Mouse (Mus musculus): ENCODE data around the gene Zcchc18. TPM values are rescaled to one million over a fixed set of nuclear protein-coding genes. Genes with fewer than 3 reads are reported as not detected.
"Not testable (repeated sequence)": the region's sequence is repeated elsewhere in the genome, so short reads cannot be mapped to it uniquely, and the experiment has no call there.

The Zcchc18 gene
- 15.8 and 32.4 TPM in 2 replicates for polyA plus RNA-seq (2016; fragmentation: Nextera tagmentation; extraction: Ambion mirVana)

DNA sequence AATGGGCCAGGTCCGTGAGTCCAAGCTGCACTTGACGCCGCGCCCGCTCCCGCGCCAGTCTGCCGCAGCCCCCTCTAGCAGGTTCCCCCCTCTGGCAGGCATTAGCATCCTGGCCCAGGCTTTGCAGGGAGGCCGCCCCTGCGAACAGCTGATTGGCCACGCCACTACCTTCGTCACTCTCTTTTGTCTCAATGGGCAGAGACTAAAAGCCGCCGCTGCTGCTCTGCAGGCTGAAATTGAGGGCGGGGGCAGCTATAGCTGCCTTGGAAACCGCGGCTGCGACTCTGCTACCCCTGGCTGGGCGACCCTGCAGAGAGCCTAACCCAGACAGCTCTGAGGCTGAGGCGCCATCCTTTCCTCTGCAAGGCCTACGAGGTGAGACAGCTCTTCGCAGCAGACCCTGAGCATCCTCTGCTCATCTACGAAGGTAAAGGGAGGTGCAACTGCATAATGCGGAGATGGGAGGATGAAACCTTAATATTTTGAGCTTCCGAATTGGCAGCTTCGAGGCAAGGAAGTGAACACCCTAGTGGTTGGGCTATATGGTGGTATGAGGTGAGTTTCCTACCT, at the start of gene Zcchc18:
Zcchc18 (plus strand) TSS at position 178 of the 570 bp plus-strand sequence.
- no peaks in the 10 kb centered on the region for H3K9me3 ChIP-seq (replicated peaks)
- H3K4me1 ChIP-seq: no peaks in the 10 kb centered on the region
- peak within 1 kb of the TSS; percentile 52 for H3K4me3 ChIP-seq
- peaks cover 71% of the 10 kb centered on the region for H3K27me3 ChIP-seq (ENCODE audit: low read depth, poor library complexity, severe bottlenecking)
- H3K27ac ChIP-seq: peak within 1 kb of the TSS; percentile 73
- H3K36me3 ChIP-seq: no peaks in the 10 kb centered on the region
- 11% methylated on average over 26 of the region's 26 CpGs for WGBS
- DNase-seq (ENCODE audit: low spot score): peak; percentile 80

DNA sequence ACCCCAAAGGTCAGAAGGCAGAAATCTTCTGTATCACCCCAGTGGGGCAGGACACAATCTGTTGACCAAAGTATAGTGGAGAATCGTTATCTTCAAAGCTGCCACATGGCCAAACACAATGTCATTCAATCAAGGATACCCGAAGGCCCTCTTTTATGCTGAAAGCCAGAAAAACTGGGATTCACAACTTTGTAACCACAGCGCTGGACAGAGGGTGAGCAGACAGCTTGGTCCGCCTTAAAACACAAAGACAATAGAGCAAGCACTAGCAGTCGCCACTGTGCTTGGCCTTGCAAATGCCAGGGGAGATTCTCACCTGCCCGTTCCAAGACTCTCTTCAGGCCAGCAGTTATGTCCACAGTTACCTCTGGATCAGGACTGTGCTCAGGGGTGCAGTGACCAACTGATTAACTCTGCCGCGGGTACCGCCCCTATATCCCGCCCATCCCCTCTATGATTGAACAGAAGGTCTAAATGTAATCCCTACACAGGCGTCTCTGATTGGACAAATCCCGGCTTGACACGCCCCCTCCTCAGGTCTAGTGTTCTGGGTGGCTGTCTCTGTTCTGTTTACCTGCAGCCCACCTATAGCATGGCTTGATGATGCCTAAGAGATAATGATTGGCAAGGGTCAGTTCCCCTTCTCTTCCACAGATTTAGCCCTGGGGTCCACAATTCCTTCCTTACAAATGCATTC, 35.2 kb upstream of the Zcchc18 start:
- H3K9me3 ChIP-seq (replicated peaks); H3K36me3 ChIP-seq; H3K27ac ChIP-seq; H3K4me1 ChIP-seq; H3K27me3 ChIP-seq (ENCODE audit: low read depth, poor library complexity, severe bottlenecking): not testable (repeated sequence)
- 23% methylated on average over 13 of the region's 13 CpGs for WGBS
- peak overlapping the region; percentile 43 for H3K4me3 ChIP-seq
- peak; percentile 45 for DNase-seq (ENCODE audit: low spot score)

DNA sequence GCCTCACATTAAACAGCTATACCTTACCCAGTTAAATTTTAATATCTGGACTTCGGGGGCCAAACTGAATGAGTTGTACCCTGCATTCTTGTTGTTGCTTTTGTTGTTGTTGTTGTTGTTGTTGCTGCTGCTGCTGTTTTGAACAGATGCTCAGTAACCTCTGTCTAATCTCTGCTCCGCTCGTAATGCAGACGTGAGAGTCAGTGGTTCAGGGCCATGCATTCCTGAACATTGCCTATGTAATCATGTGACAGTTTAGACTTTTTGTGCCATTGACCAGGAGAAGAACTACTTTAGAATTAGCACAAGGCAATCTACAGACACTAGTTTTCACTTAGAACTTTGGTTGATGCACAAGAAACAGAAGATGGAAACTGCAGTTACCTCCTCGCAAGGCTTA, 34.7 kb upstream of the Zcchc18 start:
- H3K36me3 ChIP-seq; H3K4me1 ChIP-seq; DNase-seq (ENCODE audit: low spot score); H3K27ac ChIP-seq; H3K27me3 ChIP-seq (ENCODE audit: low read depth, poor library complexity, severe bottlenecking); H3K9me3 ChIP-seq (replicated peaks): not testable (repeated sequence)
- WGBS: 60% methylated on average over 5 of the region's 5 CpGs
- peak overlapping the region; percentile 43 for H3K4me3 ChIP-seq

DNA sequence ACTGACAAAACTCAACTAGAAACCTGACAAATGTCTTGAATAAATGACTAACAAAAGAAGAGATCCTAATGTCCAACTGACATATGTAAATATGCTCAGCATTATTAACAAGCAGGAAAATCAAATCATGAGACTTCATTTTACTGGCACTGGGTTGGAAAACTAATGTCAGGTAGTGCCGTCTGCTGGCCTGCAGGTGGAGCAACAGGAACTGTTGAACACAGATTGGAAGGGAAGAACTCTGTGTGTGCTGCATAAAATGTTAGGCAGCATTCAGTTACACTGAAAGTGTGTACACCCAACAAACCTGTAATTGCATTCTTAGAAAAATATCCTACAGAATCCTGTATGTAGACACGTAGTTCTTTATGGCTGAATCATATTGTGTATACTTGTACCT, 33.3 kb upstream of the Zcchc18 start:
- Histone ChIP-seq H3K27ac (no peak overlapping the region), H3K27me3 (ENCODE audit: low read depth, poor library complexity, severe bottlenecking) (0 out of 2 replicates have a peak, but pooled peaks cover 3% of the 10 kb centered on the region), H3K36me3 (no peaks in the 10 kb centered on the region), H3K9me3 (replicated peaks) (no peaks in the 10 kb centered on the region), H3K4me1 (no peaks in the 10 kb centered on the region), H3K4me3 (no peak overlapping the region)
- DNase-seq (ENCODE audit: low spot score): no peak
- 29% methylated on average over 2 of the region's 2 CpGs for WGBS

DNA sequence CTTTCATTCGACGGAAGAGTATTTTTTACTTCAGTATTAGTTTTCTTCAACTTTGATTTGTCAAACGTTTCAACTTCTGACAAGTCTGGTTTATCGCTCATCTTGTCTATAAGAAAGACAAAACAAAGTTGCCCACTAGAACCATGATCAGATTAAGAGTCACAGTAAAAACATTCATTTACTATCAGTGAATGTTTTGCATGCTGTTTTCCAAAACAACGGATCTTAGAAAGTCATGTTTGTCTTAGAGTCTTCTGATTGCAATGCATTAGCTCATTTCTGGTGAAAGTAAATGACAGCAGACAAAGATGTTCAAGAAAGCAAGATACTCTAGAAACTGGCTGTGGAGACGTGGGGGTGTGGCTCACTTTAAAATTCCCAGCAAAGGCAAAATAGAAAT, 17.6 kb upstream of the Zcchc18 start, which contains the start of gene Tmsb15b2:
Tmsb15b2 (minus strand) TSS at position 101 of the 400 bp plus-strand sequence.
- H3K9me3 ChIP-seq (replicated peaks); DNase-seq (ENCODE audit: low spot score); H3K4me1 ChIP-seq; H3K27ac ChIP-seq; H3K27me3 ChIP-seq (ENCODE audit: low read depth, poor library complexity, severe bottlenecking); H3K36me3 ChIP-seq: not testable (repeated sequence)
- peak within 1 kb of the TSS; percentile 52 for H3K4me3 ChIP-seq
- whole genome bisulfite sequencing: 89% methylated on average over 6 of the region's 6 CpGs

DNA sequence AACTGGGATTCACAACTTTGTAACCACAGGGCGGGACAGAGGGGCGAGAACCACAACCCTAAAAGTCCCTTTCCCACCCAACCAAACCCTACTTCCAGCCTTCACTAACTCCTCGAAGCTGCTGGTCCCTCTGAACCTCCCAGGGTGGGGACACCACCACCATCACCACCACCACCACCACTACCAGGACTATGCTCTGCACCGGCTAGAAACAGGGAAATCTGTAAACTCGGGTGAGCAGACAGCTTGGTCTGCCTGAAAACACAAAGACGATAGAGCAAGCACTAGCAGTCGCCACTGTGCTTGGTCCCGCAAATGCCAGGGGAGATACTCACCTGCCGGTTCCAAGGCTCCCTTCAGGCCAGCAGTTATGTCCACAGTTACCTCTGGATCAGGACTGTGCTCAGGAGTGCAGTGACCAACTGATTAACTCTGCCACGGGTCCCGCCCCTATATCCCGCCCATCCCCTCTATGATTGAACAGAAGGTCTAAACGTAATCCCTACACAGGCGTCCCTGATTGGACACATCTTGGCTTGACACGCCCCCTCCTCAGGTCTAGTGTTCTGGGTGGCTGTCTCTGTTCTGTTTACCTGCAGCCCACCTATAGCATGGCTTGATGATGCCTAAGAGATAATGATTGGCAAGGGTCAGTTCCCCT, 16.4 kb upstream of the Zcchc18 start, which contains the start of the genes Tmsb15l and Tmsb15b1:
Tmsb15l (minus strand) TSS at position 446 of the 661 bp plus-strand sequence.
Tmsb15b1 (minus strand) TSS at position 451 of the 661 bp plus-strand sequence.
- no peaks in the 10 kb centered on the region for H3K9me3 ChIP-seq (replicated peaks)
- H3K27ac ChIP-seq: no peak within 1 kb of the TSS
- H3K4me3 ChIP-seq: peak within 1 kb of the TSS; percentile 52
- 24% methylated on average over 15 of the region's 15 CpGs for WGBS
- no peaks in the 10 kb centered on the region for H3K4me1 ChIP-seq
- no peaks in the 10 kb centered on the region for H3K36me3 ChIP-seq
- DNase-seq (ENCODE audit: low spot score): peak; percentile 55
- peaks cover 5% of the 10 kb centered on the region; the same call in 1 of the 2 replicates for H3K27me3 ChIP-seq (ENCODE audit: low read depth, poor library complexity, severe bottlenecking)

DNA sequence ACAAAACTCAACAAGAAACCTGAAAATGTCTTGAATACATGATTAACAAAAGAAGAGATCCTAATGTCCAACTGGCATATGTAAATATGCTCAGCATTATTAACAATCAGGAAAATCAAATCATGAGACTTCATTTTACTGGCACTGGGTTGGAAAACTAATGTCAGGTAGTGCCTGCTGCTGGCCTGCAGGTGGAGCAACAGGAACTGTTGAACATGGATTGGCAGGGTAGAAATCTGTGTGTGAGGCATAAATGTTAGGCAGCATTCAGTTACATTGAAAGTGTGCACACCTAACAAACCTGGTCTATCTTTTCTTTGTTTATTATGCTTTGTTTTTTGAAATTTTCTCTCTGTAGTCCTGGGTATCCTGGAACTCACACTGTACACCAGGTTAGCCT, 14.3 kb upstream of the Zcchc18 start:
- DNase-seq (ENCODE audit: low spot score): no peak
- no peaks in the 10 kb centered on the region for H3K36me3 ChIP-seq
- H3K27me3 ChIP-seq (ENCODE audit: low read depth, poor library complexity, severe bottlenecking): peaks cover 5% of the 10 kb centered on the region; the same call in 1 of the 2 replicates
- H3K27ac ChIP-seq: no peak overlapping the region
- H3K9me3 ChIP-seq (replicated peaks): no peaks in the 10 kb centered on the region
- no peak overlapping the region for H3K4me3 ChIP-seq
- no peaks in the 10 kb centered on the region for H3K4me1 ChIP-seq

DNA sequence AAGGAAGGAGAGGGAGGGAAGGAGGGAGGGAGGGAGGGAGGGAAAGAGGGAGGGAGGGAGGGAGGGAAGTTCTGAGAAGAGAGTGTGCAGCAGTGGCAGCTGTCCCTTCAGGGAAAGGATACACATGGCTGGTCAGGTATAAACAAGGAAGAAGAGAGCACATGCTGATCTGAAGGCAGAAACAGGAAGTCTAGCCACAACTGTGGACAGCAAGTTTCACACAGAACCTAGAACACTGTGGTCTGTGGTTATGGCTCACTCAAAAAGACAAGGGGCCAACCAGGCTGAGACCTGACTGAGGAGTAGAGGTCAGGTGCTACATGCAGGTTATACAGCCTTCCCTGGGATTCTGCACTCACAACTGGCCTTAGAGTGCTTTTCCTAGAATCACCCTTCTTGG, 6.9 kb upstream of the Zcchc18 start:
- no peaks in the 10 kb centered on the region for H3K9me3 ChIP-seq (replicated peaks)
- H3K27me3 ChIP-seq (ENCODE audit: low read depth, poor library complexity, severe bottlenecking): peaks cover 27% of the 10 kb centered on the region
- no peak overlapping the region for H3K4me3 ChIP-seq
- H3K4me1 ChIP-seq: no peaks in the 10 kb centered on the region
- no peaks in the 10 kb centered on the region for H3K36me3 ChIP-seq
- DNase-seq (ENCODE audit: low spot score): no peak
- no peak overlapping the region for H3K27ac ChIP-seq

DNA sequence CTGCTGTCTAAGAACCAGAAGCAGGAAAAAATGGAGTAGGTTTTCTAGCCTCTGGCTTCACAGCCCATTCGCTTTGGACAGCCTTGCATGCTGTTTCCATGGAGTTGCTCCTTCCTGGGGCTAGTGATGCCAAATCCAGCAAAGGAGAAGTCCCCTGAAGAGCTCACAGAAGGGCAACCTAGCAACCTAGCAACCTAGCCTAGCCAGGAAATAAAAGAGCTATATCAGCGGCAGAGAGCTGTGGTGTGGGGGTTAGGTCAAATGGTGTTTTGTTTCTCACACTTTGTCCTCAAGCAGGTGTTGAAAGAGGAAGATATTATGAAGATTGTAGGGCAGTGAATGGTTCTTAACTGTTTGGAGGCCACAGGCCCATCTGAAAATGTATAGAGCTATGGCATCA, 1.7 kb upstream of the Zcchc18 start:
- 59% methylated on average over 2 of the region's 2 CpGs for WGBS
- DNase-seq (ENCODE audit: low spot score): no peak
- Histone ChIP-seq H3K4me3 (no peak overlapping the region), H3K36me3 (no peaks in the 10 kb centered on the region), H3K9me3 (replicated peaks) (no peaks in the 10 kb centered on the region), H3K4me1 (no peaks in the 10 kb centered on the region), H3K27ac (no peak overlapping the region), H3K27me3 (ENCODE audit: low read depth, poor library complexity, severe bottlenecking) (peaks cover 70% of the 10 kb centered on the region)

DNA sequence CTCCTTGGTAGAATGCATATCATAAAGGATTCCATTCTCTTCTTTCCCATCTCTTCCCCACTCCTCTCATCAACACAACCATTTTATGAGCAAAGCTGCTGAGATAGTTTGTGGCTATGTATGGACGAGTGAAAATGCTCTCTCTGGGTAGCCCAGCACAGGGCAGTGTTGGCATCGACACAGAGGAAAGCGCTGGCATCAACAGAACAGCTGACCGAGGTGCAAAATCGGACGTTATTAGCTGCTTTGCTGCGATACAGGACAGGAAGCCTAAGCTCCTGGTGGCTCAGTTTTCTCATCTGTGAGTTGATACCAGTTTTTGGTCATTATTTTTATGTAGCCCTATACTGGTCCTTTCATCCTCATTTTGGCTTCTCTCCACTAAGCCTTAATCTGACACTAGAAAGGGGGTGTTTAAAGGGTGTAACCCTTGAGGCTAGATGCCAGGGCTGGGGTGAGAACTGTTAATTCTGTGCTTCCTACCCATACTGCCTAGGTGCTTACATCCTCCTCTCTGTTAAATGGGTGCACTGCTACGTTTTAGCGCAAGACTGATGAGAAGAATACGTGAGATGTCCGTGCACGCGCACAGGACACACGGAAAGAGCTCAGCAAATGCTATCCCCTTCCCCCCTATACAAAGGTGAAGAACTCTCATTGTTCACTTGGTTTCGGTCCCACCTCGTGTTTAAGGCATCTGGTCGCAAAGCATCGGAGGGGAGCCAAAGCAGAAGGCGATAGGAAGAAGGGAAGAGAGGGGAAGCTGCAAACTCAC, 577 bp upstream of the Zcchc18 start:
- WGBS: 17% methylated on average over 19 of the region's 19 CpGs
- peak overlapping the region; percentile 73 for H3K27ac ChIP-seq
- H3K27me3 ChIP-seq (ENCODE audit: low read depth, poor library complexity, severe bottlenecking): peaks cover 69% of the 10 kb centered on the region
- H3K9me3 ChIP-seq (replicated peaks): no peaks in the 10 kb centered on the region
- no peak for DNase-seq (ENCODE audit: low spot score)
- H3K4me1 ChIP-seq: no peaks in the 10 kb centered on the region
- H3K4me3 ChIP-seq: peak overlapping the region; percentile 52
- H3K36me3 ChIP-seq: no peaks in the 10 kb centered on the region

DNA sequence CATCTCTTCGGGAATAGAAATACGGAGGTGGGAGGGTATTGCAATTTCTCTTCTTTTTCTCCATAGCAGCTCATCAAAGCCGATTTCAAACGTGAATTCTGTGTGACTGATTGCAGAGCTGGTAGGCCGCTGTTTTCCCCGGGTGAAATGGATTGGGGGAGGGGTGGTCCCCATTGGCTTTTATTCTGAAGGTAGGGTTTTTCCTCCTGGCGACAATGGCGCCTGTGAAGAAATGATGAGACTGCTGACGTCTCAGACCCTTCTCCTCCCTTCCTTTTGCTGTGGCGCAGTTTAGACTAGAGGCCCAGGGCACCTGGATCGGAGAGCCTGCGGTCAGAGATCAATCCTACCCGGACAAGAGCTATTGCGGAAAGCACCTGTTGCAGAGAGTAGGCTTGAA, 686 bp downstream of the Zcchc18 start:
- H3K36me3 ChIP-seq: no peaks in the 10 kb centered on the region
- peak overlapping the region; percentile 52 for H3K4me3 ChIP-seq
- H3K27ac ChIP-seq: peak overlapping the region; percentile 73; the same call in 1 of the 2 replicates
- H3K9me3 ChIP-seq (replicated peaks): no peaks in the 10 kb centered on the region
- no peaks in the 10 kb centered on the region for H3K4me1 ChIP-seq
- peaks cover 74% of the 10 kb centered on the region for H3K27me3 ChIP-seq (ENCODE audit: low read depth, poor library complexity, severe bottlenecking)
- WGBS: 26% methylated on average over 11 of the region's 14 CpGs
- DNase-seq (ENCODE audit: low spot score): no peak

DNA sequence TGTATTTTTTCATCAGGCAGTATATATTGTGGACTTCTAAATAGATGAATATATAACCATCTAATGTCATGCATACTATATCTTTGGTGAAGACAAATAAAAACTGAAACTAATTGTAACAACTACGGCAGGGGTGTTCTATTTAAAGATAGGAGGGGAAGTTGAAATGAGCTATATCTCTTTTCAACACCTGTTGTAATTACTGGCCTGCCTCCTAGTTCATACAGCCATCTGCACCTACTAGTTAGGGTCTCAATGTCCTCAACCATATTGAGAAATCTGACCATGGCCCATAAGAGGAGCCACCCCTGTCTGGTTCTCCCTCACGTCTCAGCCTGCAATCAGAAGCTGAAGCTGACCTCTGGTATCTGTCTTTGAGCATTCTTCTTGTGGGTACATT, 3.3 kb downstream of the Zcchc18 start:
- Histone ChIP-seq H3K9me3 (replicated peaks) (no peaks in the 10 kb centered on the region), H3K4me3 (no peak overlapping the region), H3K36me3 (peaks cover under 1% of the 10 kb centered on the region; the same call in 1 of the 2 replicates), H3K27ac (no peak overlapping the region), H3K27me3 (ENCODE audit: low read depth, poor library complexity, severe bottlenecking) (peaks cover 67% of the 10 kb centered on the region), H3K4me1 (no peaks in the 10 kb centered on the region)
- no peak for DNase-seq (ENCODE audit: low spot score)
- 87% methylated on average over 2 of the region's 2 CpGs for WGBS

Measured in limb, embryonic 10.5 days (tissue).